Mouse (Mus musculus) intestine, embryonic 14.5 days (tissue): ENCODE data around the gene Psen1. TPM values are rescaled to one million over a fixed set of nuclear protein-coding genes. Genes with fewer than 3 reads are reported as not detected.

ENCODE experiments used
- polyA plus RNA-seq: library from polyadenylated mRNA; unstranded; fragments of >200 nt; fragmentation: Nextera tagmentation; extraction: Ambion mirVana; gene quantifications from 2 replicates; pipeline ENCODE4 v1.2.1, GENCODE M21; 2014

The Psen1 gene
- polyA plus RNA-seq, 1 experiment from 2014 or later = 87.6 TPM

Other genes with a start within 250 kb of the Psen1 start
- 8.7 and 9.2 TPM in 2 replicates for gene Dpf3, start 200.4 kb upstream of the Psen1 start, polyA plus RNA-seq
- gene Dcaf4, start 167.7 kb upstream of the Psen1 start, polyA plus RNA-seq = 31.5 and 33.2 TPM in 2 replicates
- gene Zfyve1, start 90.9 kb upstream of the Psen1 start, polyA plus RNA-seq = 14.0 and 16.7 TPM in 2 replicates
- 232 and 252 TPM in 2 replicates for gene Rbm25, start 56.9 kb upstream of the Psen1 start, polyA plus RNA-seq
- gene Papln, start 75.5 kb downstream of the Psen1 start, polyA plus RNA-seq = 1.5 and 2.1 TPM in 2 replicates
- gene Numb, start 233.8 kb downstream of the Psen1 start, polyA plus RNA-seq = 30.1 and 32.2 TPM in 2 replicates